Mouse (Mus musculus) heart, embryonic 16.5 days (tissue): Measurements from ENCODE around the gene Ralgps1. TPM values are rescaled to one million over a fixed set of nuclear protein-coding genes. Genes with fewer than 3 reads are reported as not detected.

Source experiments
- ATAC-seq: fragments of 200-750 bp; cut with Nextera tagmentation; replicated peaks from 2 replicates; pipeline ENCODE4 v1.8.0; 2017; ENCODE audit warnings: moderate number of reproducible peaks; ENCODE audit not compliant: insufficient read depth, low FRiP score; ENCODE audit errors: extremely low read depth
- H3K27ac ChIP-seq: fragments of 300-500 bp; sonication (generic); 2 replicates; pipeline ENCODE4 v1.5.1; 2014; ENCODE audit warnings: mild to moderate bottlenecking, low read length, control low read depth, moderate library complexity
- H3K27me3 ChIP-seq: fragments of 300-500 bp; sonication (generic); 2 replicates; pipeline ENCODE4 v1.6.1; 2014; ENCODE audit warnings: low read length, mixed read lengths; ENCODE audit not compliant: control insufficient read depth, insufficient read depth
- H3K36me3 ChIP-seq: fragments of 300-500 bp; sonication (generic); 2 replicates; pipeline ENCODE4 v1.6.1; 2014; ENCODE audit not compliant: control insufficient read depth, insufficient read depth
- H3K4me1 ChIP-seq: fragments of 300-500 bp; sonication (generic); 2 replicates; pipeline ENCODE4 v1.6.1; 2014; ENCODE audit warnings: low read length, mixed read lengths; ENCODE audit not compliant: control insufficient read depth, insufficient read depth
- H3K4me2 ChIP-seq: fragments of 300-500 bp; sonication (generic); 2 replicates; pipeline ENCODE4 v1.6.1; 2014; ENCODE audit warnings: low read depth, mild to moderate bottlenecking, control low read depth, low read length
- H3K4me3 ChIP-seq: fragments of 300-500 bp; sonication (generic); 2 replicates; pipeline ENCODE4 v1.5.1; 2014; ENCODE audit warnings: mild to moderate bottlenecking, control low read depth, low read length
- H3K9ac ChIP-seq: fragments of 300-500 bp; sonication (generic); 2 replicates; pipeline ENCODE4 v1.6.1; 2014; ENCODE audit warnings: low read length, control low read depth
- H3K9me3 ChIP-seq: fragments of 300-500 bp; sonication (generic); replicated peaks from 2 replicates; pipeline ENCODE4 v1.6.1; 2016; ENCODE audit warnings: low read length; ENCODE audit not compliant: control insufficient read depth
- WGBS: fragments of 180-500 bp; shearing (Covaris S2); extraction: QIAGEN DNeasy Blood & Tissue Kit; methylation state at CpG from one replicate; pipeline ENCODE4 v1.1.7; 2014; 5-methylcytosine and 5-hydroxymethylcytosine counted together
- polyA plus RNA-seq: library from polyadenylated mRNA; unstranded; fragments of >200 nt; fragmentation: Nextera tagmentation; extraction: Ambion mirVana; gene quantifications from 2 replicates; pipeline ENCODE4 v1.2.1, GENCODE M21; 2015

The Ralgps1 gene
- polyA plus RNA-seq, 1 experiment from 2014 or later: 4.6 TPM

DNA sequence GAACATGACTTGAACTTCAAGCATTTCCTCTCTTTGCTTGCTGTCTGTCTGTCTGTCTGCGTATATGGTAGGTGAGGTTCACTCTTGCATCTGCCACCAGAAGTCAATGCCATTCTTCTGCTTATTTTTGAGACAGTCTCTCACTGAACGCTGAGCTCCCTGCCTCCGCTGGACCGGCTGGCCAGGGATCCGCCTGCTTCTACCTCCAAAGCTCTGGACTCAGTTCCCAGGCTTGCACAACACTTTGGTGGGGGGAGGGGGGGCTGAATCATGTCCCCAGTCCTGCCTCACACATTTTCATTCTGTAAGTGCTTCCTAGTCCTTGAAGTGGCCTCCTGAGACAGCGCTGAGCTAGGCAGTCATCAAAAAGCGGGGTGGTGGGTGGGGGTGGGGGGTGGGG is 27.8 kb upstream of the Ralgps1 start:
- Histone ChIP-seq H3K9me3 (no peaks in the 10 kb centered on the region), H3K36me3 (no peaks in the 10 kb centered on the region), H3K4me2 (no peak overlapping the region), H3K9ac (no peak overlapping the region), H3K27me3 (no peaks in the 10 kb centered on the region), H3K27ac (no peak overlapping the region), H3K4me3 (no peak overlapping the region), H3K4me1 (peaks cover 5% of the 10 kb centered on the region; the same call in 1 of the 2 replicates)
- WGBS: 65% methylated on average over 7 of the region's 7 CpGs
- no peak for ATAC-seq

DNA sequence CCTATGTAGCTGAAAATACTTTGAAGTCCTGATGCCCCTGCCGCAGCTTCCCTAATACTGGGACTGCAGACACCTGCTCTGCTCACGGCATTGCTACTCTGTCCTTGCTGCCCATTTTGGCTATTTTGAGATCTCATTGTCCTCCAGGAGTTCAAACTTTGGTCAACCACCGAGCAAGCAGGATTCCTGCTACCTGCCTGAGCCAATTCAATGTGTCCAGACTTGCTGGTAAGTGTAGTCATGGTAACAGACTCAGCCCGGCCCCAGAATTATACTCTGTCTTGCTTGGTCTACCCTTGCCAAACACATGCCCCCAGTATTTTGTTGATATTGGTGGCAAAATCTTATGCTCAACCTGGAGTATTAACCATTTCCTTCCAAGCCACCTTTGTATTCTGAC is 25.8 kb upstream of the Ralgps1 start:
- no peak overlapping the region for H3K9ac ChIP-seq
- H3K27ac ChIP-seq: no peak overlapping the region
- no peak overlapping the region for H3K4me2 ChIP-seq
- H3K4me3 ChIP-seq: no peak overlapping the region
- peaks cover under 1% of the 10 kb centered on the region; the same call in 1 of the 2 replicates for H3K4me1 ChIP-seq
- H3K27me3 ChIP-seq: no peaks in the 10 kb centered on the region
- H3K36me3 ChIP-seq: no peaks in the 10 kb centered on the region
- no peak for ATAC-seq
- no peaks in the 10 kb centered on the region for H3K9me3 ChIP-seq
- 58% methylated on average over 4 of the region's 4 CpGs for WGBS

GRCm38 (mm10) chr2:33395053-33395452 is 23.8 kb upstream of the Ralgps1 start:
- no peaks in the 10 kb centered on the region for H3K4me1 ChIP-seq
- no peak for ATAC-seq
- H3K4me3 ChIP-seq: no peak overlapping the region
- no peak overlapping the region for H3K9ac ChIP-seq
- no peaks in the 10 kb centered on the region for H3K36me3 ChIP-seq
- H3K4me2 ChIP-seq: no peak overlapping the region
- H3K27me3 ChIP-seq: no peaks in the 10 kb centered on the region
- WGBS: 85% methylated on average over 2 of the region's 2 CpGs
- no peak overlapping the region for H3K27ac ChIP-seq
- H3K9me3 ChIP-seq: no peaks in the 10 kb centered on the region; the same call in 1 of the 2 replicates

GRCm38 (mm10) chr2:33393951-33394635 is 22.8 kb upstream of the Ralgps1 start:
- Histone ChIP-seq H3K27me3 (no peaks in the 10 kb centered on the region), H3K9ac (no peak overlapping the region), H3K4me2 (no peak overlapping the region), H3K4me1 (no peaks in the 10 kb centered on the region), H3K36me3 (no peaks in the 10 kb centered on the region), H3K4me3 (no peak overlapping the region), H3K9me3 (no peaks in the 10 kb centered on the region; the same call in 1 of the 2 replicates), H3K27ac (no peak overlapping the region)
- ATAC-seq: no peak
- 61% methylated on average over 11 of the region's 11 CpGs for whole genome bisulfite sequencing

DNA sequence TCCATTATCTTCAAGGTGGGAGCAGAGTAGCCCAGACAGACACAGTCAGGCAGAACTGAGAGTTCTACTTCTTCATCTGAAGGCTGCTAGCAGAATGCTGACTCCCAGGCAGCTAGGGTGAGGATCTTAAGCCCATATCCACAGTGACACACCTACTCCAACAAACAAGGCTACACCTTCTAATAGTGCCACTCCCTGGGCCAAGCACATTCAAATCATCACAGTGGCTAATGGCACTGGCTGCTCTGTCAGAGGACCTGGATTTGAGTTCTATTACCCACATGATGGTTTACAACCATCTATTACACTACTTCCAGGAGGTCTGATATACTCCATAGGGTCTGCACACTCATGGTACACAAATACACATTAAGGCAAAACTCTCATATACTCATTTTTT is 21.7 kb upstream of the Ralgps1 start:
- no peak for ATAC-seq
- H3K36me3 ChIP-seq: no peaks in the 10 kb centered on the region
- no peak overlapping the region for H3K27ac ChIP-seq

GRCm38 (mm10) chr2:33371648-33372408 is 542 bp upstream of the Ralgps1 start:
- no peaks in the 10 kb centered on the region for H3K36me3 ChIP-seq
- no peaks in the 10 kb centered on the region for H3K27me3 ChIP-seq
- no peak overlapping the region for H3K9ac ChIP-seq
- WGBS: 31% methylated on average over 18 of the region's 18 CpGs
- no peak for ATAC-seq
- H3K4me2 ChIP-seq: peak overlapping the region; percentile 83
- no peak overlapping the region for H3K27ac ChIP-seq
- H3K4me3 ChIP-seq: peak overlapping the region; percentile 84
- H3K9me3 ChIP-seq: no peaks in the 10 kb centered on the region
- no peaks in the 10 kb centered on the region for H3K4me1 ChIP-seq

More for the DNA sequence above, 21.7 kb upstream of the Ralgps1 start:
- H3K9ac ChIP-seq: no peak overlapping the region
- no peaks in the 10 kb centered on the region for H3K4me1 ChIP-seq
- H3K4me2 ChIP-seq: no peak overlapping the region
- H3K4me3 ChIP-seq: no peak overlapping the region
- H3K27me3 ChIP-seq: no peaks in the 10 kb centered on the region
- no peaks in the 10 kb centered on the region; the same call in 1 of the 2 replicates for H3K9me3 ChIP-seq

GRCm38 (mm10) chr2:33370276-33370776 is 960 bp downstream of the Ralgps1 start:
- Histone ChIP-seq H3K4me3 (peak overlapping the region; percentile 84), H3K4me1 (peaks cover 4% of the 10 kb centered on the region; the same call in 1 of the 2 replicates), H3K27me3 (no peaks in the 10 kb centered on the region), H3K36me3 (no peaks in the 10 kb centered on the region), H3K9me3 (no peaks in the 10 kb centered on the region), H3K4me2 (peak overlapping the region; percentile 83), H3K27ac (no peak overlapping the region), H3K9ac (peak overlapping the region; percentile 84)
- 14% methylated on average over 13 of the region's 15 CpGs for WGBS
- no peak for ATAC-seq

- no peak for ATAC-seq
- H3K36me3 ChIP-seq: no peaks in the 10 kb centered on the region
- H3K4me1 ChIP-seq: peaks cover 6% of the 10 kb centered on the region; the same call in 1 of the 2 replicates
- H3K9ac ChIP-seq: no peak overlapping the region
- H3K4me2 ChIP-seq: no peak overlapping the region
- WGBS: 80% methylated on average over 3 of the region's 3 CpGs
- no peaks in the 10 kb centered on the region for H3K9me3 ChIP-seq
- H3K27ac ChIP-seq: no peak overlapping the region
- H3K27me3 ChIP-seq: no peaks in the 10 kb centered on the region
- H3K4me3 ChIP-seq: no peak overlapping the region
Measured at GRCm38 (mm10) chr2:33369453-33369852, 1.8 kb downstream of the Ralgps1 start.

GRCm38 (mm10) chr2:33368486-33368885 is 2.8 kb downstream of the Ralgps1 start:
- no peak for ATAC-seq
- WGBS: 74% methylated on average over 1 of the region's 1 CpGs
- Histone ChIP-seq H3K27me3 (no peaks in the 10 kb centered on the region), H3K36me3 (no peaks in the 10 kb centered on the region), H3K27ac (no peak overlapping the region), H3K4me3 (no peak overlapping the region), H3K9ac (no peak overlapping the region), H3K4me2 (no peak overlapping the region), H3K4me1 (peaks cover 6% of the 10 kb centered on the region; the same call in 1 of the 2 replicates), H3K9me3 (no peaks in the 10 kb centered on the region)
